Mouse (Mus musculus) adrenal gland, postnatal 4 days (tissue): Measurements from ENCODE around the gene Zcchc7. TPM values are rescaled to one million over a fixed set of nuclear protein-coding genes. Genes with fewer than 3 reads are reported as not detected.
"Not testable (repeated sequence)": the region's sequence is repeated elsewhere in the genome, so short reads cannot be mapped to it uniquely, and the experiment has no call there.

Experiments
- DNase-seq, 2 experiments: peaks; one replicate each; pipeline ENCODE4 v3.0.0; 2021 to 2022; ENCODE audit warnings: low spot score in 2 of 2, mixed read lengths in 2 of 2
- total RNA-seq, 2 experiments: library from RNA; stranded (reverse); gene quantifications; 2 replicates each; pipeline ENCODE4 v1.2.3; 2021

Zcchc7 gene
- total RNA-seq, 2 experiments from 2014 or later: 49.1 to 53.2 TPM

- DNase-seq: no peak
These were observed 150.7 kb downstream of the Zcchc7 start for GRCm38 (mm10) chr4:44906399-44906798.

- DNase-seq: no peak
These were observed 154.4 kb downstream of the Zcchc7 start for GRCm38 (mm10) chr4:44910065-44910464.

- DNase-seq: no peak
These were observed 155.2 kb downstream of the Zcchc7 start for GRCm38 (mm10) chr4:44910857-44911256.

GRCm38 (mm10) chr4:44917312-44917848, 161.7 kb downstream of the Zcchc7 start:
- no peak for DNase-seq

GRCm38 (mm10) chr4:44917907-44918306, 162.2 kb downstream of the Zcchc7 start:
- no peak for DNase-seq

GRCm38 (mm10) chr4:44920831-44921230, 165.2 kb downstream of the Zcchc7 start:
- DNase-seq: no peak

- DNase-seq: no peak
These were observed 166.9 kb downstream of the Zcchc7 start for GRCm38 (mm10) chr4:44922466-44923128.

- DNase-seq: no peak
These were observed 167.4 kb downstream of the Zcchc7 start for GRCm38 (mm10) chr4:44923129-44923481.

GRCm38 (mm10) chr4:44927934-44928333, 172.3 kb downstream of the Zcchc7 start:
- DNase-seq: no peak

GRCm38 (mm10) chr4:44928790-44929189, 173.1 kb downstream of the Zcchc7 start:
- no peak for DNase-seq

GRCm38 (mm10) chr4:44930406-44930805, 174.7 kb downstream of the Zcchc7 start:
- DNase-seq: no peak

GRCm38 (mm10) chr4:44931732-44932131, 176.1 kb downstream of the Zcchc7 start:
- no peak for DNase-seq

- DNase-seq: no peak
These were observed 183.0 kb downstream of the Zcchc7 start for GRCm38 (mm10) chr4:44938359-44939340.

- no peak for DNase-seq
These were observed 184.0 kb downstream of the Zcchc7 start for GRCm38 (mm10) chr4:44939576-44940249.

- no peak for DNase-seq
These were observed 184.6 kb downstream of the Zcchc7 start for GRCm38 (mm10) chr4:44940286-44940685.

- no peak for DNase-seq
These were observed 186.6 kb downstream of the Zcchc7 start for GRCm38 (mm10) chr4:44942237-44942636.

- DNase-seq: no peak
These were observed 187.8 kb downstream of the Zcchc7 start for GRCm38 (mm10) chr4:44943480-44943879.

GRCm38 (mm10) chr4:44944426-44945075, 188.9 kb downstream of the Zcchc7 start:
- no peak for DNase-seq

GRCm38 (mm10) chr4:44946126-44946525, 190.4 kb downstream of the Zcchc7 start:
- not testable (repeated sequence) for DNase-seq

GRCm38 (mm10) chr4:44947464-44947863, 191.8 kb downstream of the Zcchc7 start:
- DNase-seq: no peak

- DNase-seq: no peak
These were observed 192.6 kb downstream of the Zcchc7 start for GRCm38 (mm10) chr4:44948314-44948713.
